8 mouse cellular contexts compared by ENCODE assay signal in genomic region chrX:38473164-38473536, GRCm38 (mm10). TPM values are rescaled to one million over a fixed set of nuclear protein-coding genes. Genes with fewer than 3 reads are reported as not detected.
DNase-seq lines count a peak whose midpoint lies in the region; ATAC-seq lines count a peak whose summit lies in the region.

No protein-coding gene starts in this region.

- WGBS in kidney, embryonic 14.5 days: 27% methylated on average over 10 of the region's 10 CpGs
- WGBS in liver, embryonic 12.5 days (ENCODE audit: insufficient replicate concordance): 5% methylated on average over 10 of the region's 10 CpGs
- 26% methylated on average over 10 of the region's 10 CpGs for WGBS in stomach, embryonic 14.5 days

- no peak overlapping the region for H3K9ac ChIP-seq in kidney, embryonic 14.5 days (ENCODE audit: low read depth, low read length)
- H3K9ac ChIP-seq in liver, embryonic 12.5 days: peak overlapping the region; percentile 22; the same call in 1 of the 2 replicates
- no peak overlapping the region for H3K9ac ChIP-seq in stomach, embryonic 14.5 days (replicated peaks; ENCODE audit: low read depth, low read length)

- peak; percentile 71 for ATAC-seq in kidney, embryonic 14.5 days (ENCODE audit: low FRiP score, low TSS enrichment)
- ATAC-seq in granulocyte monocyte progenitor cell, adult 5-6 weeks (replicated peaks; ENCODE audit: poor library complexity, severe bottlenecking): peak; percentile 31; the same call in 1 of the 2 replicates
- peak; percentile 64 for ATAC-seq in liver, embryonic 12.5 days
- peak; percentile 42; the same call in 1 of the 2 replicates for ATAC-seq in stomach, embryonic 14.5 days (ENCODE audit: insufficient number of reproducible peaks, insufficient read depth, low FRiP score, low read depth)

- H3K27me3 ChIP-seq in kidney, embryonic 14.5 days (ENCODE audit: control insufficient read depth, insufficient read depth, low read length): no peaks in the 10 kb centered on the region
- no peaks in the 10 kb centered on the region for H3K27me3 ChIP-seq in liver, embryonic 12.5 days (replicated peaks)
- no peaks in the 10 kb centered on the region for H3K27me3 ChIP-seq in stomach, embryonic 14.5 days (ENCODE audit: control insufficient read depth, insufficient read depth, low read length)

- DNase-seq in kidney, adult 11 months: no peak
- DNase-seq in ZHBTc4 (ENCODE audit: low read depth, low spot score): peak; percentile 58
- DNase-seq in thymus, postnatal 4 days: no peak
- no peak for DNase-seq in frontal cortex, postnatal 36 days (ENCODE audit: low spot score in 2 of 2)

- no peaks in the 10 kb centered on the region for H3K4me1 ChIP-seq in kidney, embryonic 14.5 days (ENCODE audit: control insufficient read depth, insufficient read depth, low read length)
- no peaks in the 10 kb centered on the region for H3K4me1 ChIP-seq in liver, embryonic 12.5 days
- H3K4me1 ChIP-seq in stomach, embryonic 14.5 days (ENCODE audit: control insufficient read depth, insufficient read depth, low read length): no peaks in the 10 kb centered on the region

- H3K4me3 ChIP-seq in kidney, embryonic 14.5 days (ENCODE audit: low read length): peak overlapping the region; percentile 43
- peak overlapping the region; percentile 58 for H3K4me3 ChIP-seq in liver, embryonic 12.5 days
- H3K4me3 ChIP-seq in stomach, embryonic 14.5 days (ENCODE audit: low read depth, low read length): peak overlapping the region; percentile 38

- no peaks in the 10 kb centered on the region for H3K36me3 ChIP-seq in kidney, embryonic 14.5 days (ENCODE audit: control insufficient read depth, insufficient read depth, low read length)
- H3K36me3 ChIP-seq in liver, embryonic 12.5 days: no peaks in the 10 kb centered on the region
- H3K36me3 ChIP-seq in stomach, embryonic 14.5 days (ENCODE audit: control insufficient read depth, insufficient read depth, low read length): no peaks in the 10 kb centered on the region

- no peaks in the 10 kb centered on the region for H3K9me3 ChIP-seq in kidney, embryonic 14.5 days (ENCODE audit: control insufficient read depth, low read length)
- no peaks in the 10 kb centered on the region for H3K9me3 ChIP-seq in liver, embryonic 12.5 days (replicated peaks)
- H3K9me3 ChIP-seq in stomach, embryonic 14.5 days (ENCODE audit: control insufficient read depth, low read depth, low read length): no peaks in the 10 kb centered on the region

- H3K27ac ChIP-seq in kidney, embryonic 14.5 days (ENCODE audit: low read depth, low read length): peak overlapping the region; percentile 30; the same call in 1 of the 2 replicates
- H3K27ac ChIP-seq in liver, embryonic 12.5 days: 0 out of 2 replicates have a peak overlapping the region, but pooled peaks have one; percentile 20
- no peak overlapping the region for H3K27ac ChIP-seq in stomach, embryonic 14.5 days (ENCODE audit: low read length)

- H3K4me2 ChIP-seq in kidney, embryonic 14.5 days (replicated peaks; ENCODE audit: low read depth, low read length): 0 out of 2 replicates have a peak overlapping the region, but pooled peaks have one; percentile 10
- peak overlapping the region; percentile 69 for H3K4me2 ChIP-seq in liver, embryonic 12.5 days
- 0 out of 2 replicates have a peak overlapping the region, but pooled peaks have one; percentile 25 for H3K4me2 ChIP-seq in stomach, embryonic 14.5 days (replicated peaks; ENCODE audit: low read depth, low read length)

RNA-seq across cellular contexts. Expression of gene Lamp2, which starts 16.9 kb away (rescaled TPM):
- polyA plus RNA-seq in kidney, embryonic 14.5 days (2014; fragmentation: Nextera tagmentation; extraction: Ambion mirVana): 113 and 155 TPM in 2 replicates
- total RNA-seq in granulocyte monocyte progenitor cell, adult 5-6 weeks (2014; fragmentation: Nextera tagmentation): 161 and 173 TPM in 2 replicates
- 179 and 206 TPM in 2 replicates for total RNA-seq in granulocyte monocyte progenitor cell, adult 5-6 weeks (2017)
- polyA plus RNA-seq in liver, embryonic 12.5 days (2016; fragmentation: Nextera tagmentation; extraction: Ambion mirVana): 46.5 and 48.6 TPM in 2 replicates
- 173 and 184 TPM in 2 replicates for polyA plus RNA-seq in stomach, embryonic 14.5 days (2014; fragmentation: Nextera tagmentation; extraction: Ambion mirVana)

Comparison
In these comparisons a context has a peak if more than half of its experiments do, and no peak if none do; other contexts are left out.
1. H3K4me2 ChIP-seq: peak in every context shown above with its lines; median percentile 69 in liver, embryonic 12.5 days; 25 in stomach, embryonic 14.5 days; 10 in kidney, embryonic 14.5 days.